Mouse (Mus musculus) heart, postnatal 25 days (tissue): ENCODE data around the gene Apol6. TPM values are rescaled to one million over a fixed set of nuclear protein-coding genes. Genes with fewer than 3 reads are reported as not detected.
A peak's percentile ranks its signal among the peaks of the same experiment; 100 is the strongest.
"Not testable (repeated sequence)": the region's sequence is repeated elsewhere in the genome, so short reads cannot be mapped to it uniquely, and the experiment has no call there.

Experiments used
- DNase-seq: peaks from one replicate; pipeline ENCODE4 v3.0.0; 2022; ENCODE audit warnings: low spot score
- intact Hi-C: fragments of 180-260 bp; cut with DNase I; formaldehyde crosslinking; loops from one replicate; pipeline ENCODE4 v1.15.1; 2025
- total RNA-seq, 2 experiments: library from RNA; stranded (reverse); gene quantifications; 2 replicates each; pipeline ENCODE4 v1.2.3; 2021

Apol6 gene
- total RNA-seq, 2 experiments from 2014 or later = 0.67 to 0.86 TPM

- intact Hi-C loops = loop anchor here (5.0 kb wide), 1 partner anchor 55 kb away; no protein-coding TSS in a partner anchor
These were observed 16.9 kb upstream of the Apol6 start for GRCm38 (mm10) chr15:77027675-77028074.

GRCm38 (mm10) chr15:77029331-77029991 is 15.1 kb upstream of the Apol6 start:
- intact Hi-C loops = loop anchor here (5.0 kb wide), 1 partner anchor 57 kb away; no protein-coding TSS in a partner anchor
- DNase-seq = no peak

More at GRCm38 (mm10) chr15:77027675-77028074, 16.9 kb upstream of the Apol6 start:
- DNase-seq = no peak

GRCm38 (mm10) chr15:77031271-77031670 is 13.3 kb upstream of the Apol6 start:
- no peak for DNase-seq
- intact Hi-C loops = no loop called here

GRCm38 (mm10) chr15:77034526-77034925 is 10.0 kb upstream of the Apol6 start:
- DNase-seq = no peak
- intact Hi-C loops = no loop called here

- intact Hi-C loops = loop anchor here (5.0 kb wide), 1 partner anchor 182 kb away; no protein-coding TSS in a partner anchor
- no peak for DNase-seq
These were observed 8.9 kb upstream of the Apol6 start for GRCm38 (mm10) chr15:77035643-77036042.

GRCm38 (mm10) chr15:77036320-77036988 is 8.1 kb upstream of the Apol6 start:
- peak; percentile 89 for DNase-seq
- intact Hi-C loops = loop anchor here (5.0 kb wide), 1 partner anchor 181 kb away; no protein-coding TSS in a partner anchor

GRCm38 (mm10) chr15:77036989-77037277 is 7.6 kb upstream of the Apol6 start:
- DNase-seq = no peak
- intact Hi-C loops = loop anchor here (5.0 kb wide), 1 partner anchor 180 kb away; no protein-coding TSS in a partner anchor

GRCm38 (mm10) chr15:77037278-77038161 is 7.0 kb upstream of the Apol6 start:
- intact Hi-C loops = loop anchor here (5.0 kb wide), 1 partner anchor 180 kb away; no protein-coding TSS in a partner anchor

GRCm38 (mm10) chr15:77039211-77039700 is 5.3 kb upstream of the Apol6 start:
- intact Hi-C loops = loop anchor here (5.0 kb wide), 1 partner anchor 178 kb away; no protein-coding TSS in a partner anchor
- DNase-seq = no peak

More at GRCm38 (mm10) chr15:77037278-77038161, 7.0 kb upstream of the Apol6 start:
- DNase-seq = peak; percentile 84

- DNase-seq = no peak
- intact Hi-C loops = no loop called here
These were observed 3.7 kb upstream of the Apol6 start for GRCm38 (mm10) chr15:77040784-77041183.

GRCm38 (mm10) chr15:77045609-77046008 is 1.1 kb downstream of the Apol6 start:
- intact Hi-C loops = no loop called here
- no peak for DNase-seq

GRCm38 (mm10) chr15:77050570-77050969 is 6.0 kb downstream of the Apol6 start, which contains the start of gene Mb:
Mb (minus strand) TSS chr15:77050670.
- intact Hi-C loops = no loop called here
- no peak for DNase-seq

GRCm38 (mm10) chr15:77052176-77052575 is 7.6 kb downstream of the Apol6 start:
- DNase-seq = no peak
- intact Hi-C loops = no loop called here

GRCm38 (mm10) chr15:77053021-77053420 is 8.5 kb downstream of the Apol6 start:
- intact Hi-C loops = no loop called here
- no peak for DNase-seq

- intact Hi-C loops = no loop called here
These were observed 10.2 kb downstream of the Apol6 start for GRCm38 (mm10) chr15:77054611-77055175.

GRCm38 (mm10) chr15:77056001-77056790 is 11.7 kb downstream of the Apol6 start:
- intact Hi-C loops = no loop called here
- DNase-seq = no peak

More at GRCm38 (mm10) chr15:77054611-77055175, 10.2 kb downstream of the Apol6 start:
- DNase-seq = no peak

GRCm38 (mm10) chr15:77056791-77057051 is 12.2 kb downstream of the Apol6 start:
- intact Hi-C loops = no loop called here
- DNase-seq = no peak

GRCm38 (mm10) chr15:77058566-77058965 is 14.0 kb downstream of the Apol6 start:
- intact Hi-C loops = no loop called here
- DNase-seq = no peak

GRCm38 (mm10) chr15:77059416-77059815 is 14.9 kb downstream of the Apol6 start:
- DNase-seq, intact Hi-C loops: not testable (repeated sequence)
